Mouse (Mus musculus) left cerebral cortex, postnatal 25 days (tissue): ENCODE data around the gene Sik3. TPM values are rescaled to one million over a fixed set of nuclear protein-coding genes. Genes with fewer than 3 reads are reported as not detected.
"Not testable (repeated sequence)": the region's sequence is repeated elsewhere in the genome, so short reads cannot be mapped to it uniquely, and the experiment has no call there.

Source experiments
- DNase-seq, 2 experiments: peaks; one replicate each; pipeline ENCODE4 v3.0.0; 2022; ENCODE audit warnings: low spot score in 2 of 2, mixed read lengths in 1 of 2
- intact Hi-C: fragments of 180-260 bp; cut with DNase I; formaldehyde crosslinking; loops from one replicate; pipeline ENCODE4 v1.15.1; 2025
- total RNA-seq, 2 experiments: library from RNA; stranded (reverse); gene quantifications; 2 replicates each; pipeline ENCODE4 v1.2.3; 2021

The Sik3 gene
- total RNA-seq, 2 experiments from 2014 or later, result 114 to 121 TPM

GRCm38 (mm10) chr9:46142031-46142430 lies 129.4 kb downstream of the Sik3 start:
- DNase-seq, result no peak
- intact Hi-C loops, result no loop called here

GRCm38 (mm10) chr9:46142492-46142891 lies 129.9 kb downstream of the Sik3 start:
- DNase-seq, result no peak

GRCm38 (mm10) chr9:46144976-46145375 lies 132.4 kb downstream of the Sik3 start:
- intact Hi-C loops, result no loop called here
- no peak for DNase-seq

More at GRCm38 (mm10) chr9:46142492-46142891, 129.9 kb downstream of the Sik3 start:
- intact Hi-C loops, result no loop called here

- intact Hi-C loops, result no loop called here
- no peak for DNase-seq
Observed at GRCm38 (mm10) chr9:46146437-46146836, 133.8 kb downstream of the Sik3 start.

GRCm38 (mm10) chr9:46148723-46149122 lies 136.1 kb downstream of the Sik3 start:
- intact Hi-C loops, result no loop called here

GRCm38 (mm10) chr9:46149392-46149791 lies 136.8 kb downstream of the Sik3 start:
- DNase-seq, result no peak
- intact Hi-C loops, result no loop called here

More at GRCm38 (mm10) chr9:46148723-46149122, 136.1 kb downstream of the Sik3 start:
- DNase-seq, result no peak

GRCm38 (mm10) chr9:46150116-46150515 lies 137.5 kb downstream of the Sik3 start:
- intact Hi-C loops, result no loop called here
- no peak for DNase-seq

GRCm38 (mm10) chr9:46150890-46151703 lies 138.5 kb downstream of the Sik3 start:
- intact Hi-C loops, result no loop called here
- no peak for DNase-seq

GRCm38 (mm10) chr9:46151704-46152040 lies 139.1 kb downstream of the Sik3 start:
- intact Hi-C loops, result no loop called here
- no peak for DNase-seq

- intact Hi-C loops, result no loop called here
- DNase-seq, result peak in 1 of 2 experiments; percentile 38
Observed at GRCm38 (mm10) chr9:46152067-46153015, 139.7 kb downstream of the Sik3 start.

- intact Hi-C loops, result no loop called here
Observed at GRCm38 (mm10) chr9:46154469-46154868, 141.8 kb downstream of the Sik3 start.

GRCm38 (mm10) chr9:46155026-46155425 lies 142.4 kb downstream of the Sik3 start:
- no peak for DNase-seq
- intact Hi-C loops, result no loop called here

More at GRCm38 (mm10) chr9:46154469-46154868, 141.8 kb downstream of the Sik3 start:
- DNase-seq, result no peak

- DNase-seq, intact Hi-C loops: not testable (repeated sequence)
Observed at GRCm38 (mm10) chr9:46155818-46156217, 143.2 kb downstream of the Sik3 start.

GRCm38 (mm10) chr9:46156711-46157110 lies 144.1 kb downstream of the Sik3 start:
- intact Hi-C loops, result no loop called here

GRCm38 (mm10) chr9:46158273-46158813 lies 145.7 kb downstream of the Sik3 start:
- DNase-seq, result no peak
- intact Hi-C loops, result no loop called here

More at GRCm38 (mm10) chr9:46156711-46157110, 144.1 kb downstream of the Sik3 start:
- no peak for DNase-seq

GRCm38 (mm10) chr9:46163430-46163829 lies 150.8 kb downstream of the Sik3 start:
- intact Hi-C loops, result no loop called here
- DNase-seq, result no peak

GRCm38 (mm10) chr9:46168802-46169201 lies 156.2 kb downstream of the Sik3 start:
- intact Hi-C loops, result no loop called here
- DNase-seq, result no peak

GRCm38 (mm10) chr9:46172251-46172650 lies 159.6 kb downstream of the Sik3 start:
- intact Hi-C loops, result no loop called here
- DNase-seq, result no peak

- DNase-seq, result peak in 1 of 2 experiments; percentile 43
- intact Hi-C loops, result no loop called here
Observed at GRCm38 (mm10) chr9:46172953-46173352, 160.3 kb downstream of the Sik3 start.

- DNase-seq, result no peak
- intact Hi-C loops, result no loop called here
Observed at GRCm38 (mm10) chr9:46173919-46174318, 161.3 kb downstream of the Sik3 start.
